Mouse (Mus musculus) intestine, embryonic 14.5 days (tissue): ENCODE measurements around the gene Mymk. TPM values are rescaled to one million over a fixed set of nuclear protein-coding genes. Genes with fewer than 3 reads are reported as not detected.
A peak's percentile ranks its signal among the peaks of the same experiment; 100 is the strongest.

Experiments
- ATAC-seq: fragments of 200-750 bp; cut with Nextera tagmentation; replicated peaks from 2 replicates; pipeline ENCODE4 v1.8.0; 2017; ENCODE audit warnings: low read depth, moderate number of reproducible peaks, moderate TSS enrichment, moderate library complexity; ENCODE audit not compliant: low FRiP score, low TSS enrichment
- DNase-seq: peaks from one replicate; pipeline ENCODE4 v3.0.0-alpha.2; 2018; ENCODE audit warnings: low spot score
- H3K27ac ChIP-seq: fragments of 300-500 bp; sonication (generic); 2 replicates; pipeline ENCODE4 v1.5.1; 2014; ENCODE audit warnings: low read depth, mild to moderate bottlenecking, control low read depth
- H3K27me3 ChIP-seq: fragments of 300-500 bp; sonication (generic); replicated peaks from 2 replicates; pipeline ENCODE4 v1.6.1; 2014; ENCODE audit warnings: low read length, control low read depth; ENCODE audit not compliant: control insufficient read depth, insufficient read depth
- H3K36me3 ChIP-seq: fragments of 300-500 bp; sonication (generic); 2 replicates; pipeline ENCODE4 v1.6.1; 2014; ENCODE audit warnings: low read length, control low read depth; ENCODE audit not compliant: control insufficient read depth, insufficient read depth
- H3K4me1 ChIP-seq: fragments of 300-500 bp; sonication (generic); replicated peaks from 2 replicates; pipeline ENCODE4 v1.6.1; 2014; ENCODE audit warnings: low read length, control low read depth, mixed read lengths; ENCODE audit not compliant: control insufficient read depth, insufficient read depth
- H3K4me2 ChIP-seq: fragments of 300-500 bp; sonication (generic); 2 replicates; pipeline ENCODE4 v1.6.1; 2014; ENCODE audit warnings: low read length
- H3K4me3 ChIP-seq: fragments of 300-500 bp; sonication (generic); 2 replicates; pipeline ENCODE4 v1.5.1; 2014; ENCODE audit warnings: low read depth, low read length, control low read depth, mixed read lengths
- H3K9ac ChIP-seq: fragments of 300-500 bp; sonication (generic); 2 replicates; pipeline ENCODE4 v1.6.1; 2014; ENCODE audit warnings: mild to moderate bottlenecking, low read length
- H3K9me3 ChIP-seq: fragments of 300-500 bp; sonication (generic); 2 replicates; pipeline ENCODE4 v1.6.1; 2016; ENCODE audit warnings: low read length, control low read depth; ENCODE audit not compliant: control insufficient read depth
- WGBS: fragments of 180-500 bp; shearing (Covaris S2); extraction: QIAGEN DNeasy Blood & Tissue Kit; methylation state at CpG from one replicate; pipeline ENCODE4 v1.1.7; 2014; 5-methylcytosine and 5-hydroxymethylcytosine counted together
- polyA plus RNA-seq: library from polyadenylated mRNA; unstranded; fragments of >200 nt; fragmentation: Nextera tagmentation; extraction: Ambion mirVana; gene quantifications from 2 replicates; pipeline ENCODE4 v1.2.1, GENCODE M21; 2014

The Mymk gene
- polyA plus RNA-seq, 1 experiment from 2014 or later: not detected

GRCm38 (mm10) chr2:27058751-27059150 is 13.2 kb downstream of the Mymk start:
- H3K9ac ChIP-seq: no peak overlapping the region
- no peak for DNase-seq
- H3K4me3 ChIP-seq: no peak overlapping the region
- H3K9me3 ChIP-seq: no peaks in the 10 kb centered on the region
- H3K36me3 ChIP-seq: no peaks in the 10 kb centered on the region
- 0 out of 2 replicates have a peak overlapping the region, but pooled peaks have one; percentile 5 for H3K4me2 ChIP-seq
- H3K4me1 ChIP-seq: peaks cover 5% of the 10 kb centered on the region; the same call in 1 of the 2 replicates
- H3K27ac ChIP-seq: no peak overlapping the region
- 16% methylated on average over 12 of the region's 12 CpGs for WGBS
- ATAC-seq: no peak; the same call in 1 of the 2 replicates
- no peaks in the 10 kb centered on the region for H3K27me3 ChIP-seq

GRCm38 (mm10) chr2:27058251-27058650 is 13.7 kb downstream of the Mymk start:
- Histone ChIP-seq H3K4me3 (no peak overlapping the region), H3K36me3 (no peaks in the 10 kb centered on the region), H3K9me3 (no peaks in the 10 kb centered on the region), H3K27me3 (no peaks in the 10 kb centered on the region), H3K4me1 (peaks cover 5% of the 10 kb centered on the region; the same call in 1 of the 2 replicates), H3K4me2 (0 out of 2 replicates have a peak overlapping the region, but pooled peaks have one; percentile 5), H3K27ac (no peak overlapping the region), H3K9ac (no peak overlapping the region)
- DNase-seq: no peak
- 25% methylated on average over 4 of the region's 4 CpGs for WGBS
- ATAC-seq: no peak

- 53% methylated on average over 6 of the region's 6 CpGs for WGBS
- no peak for ATAC-seq
- DNase-seq: no peak
- Histone ChIP-seq H3K9ac (no peak overlapping the region), H3K4me1 (peaks cover 5% of the 10 kb centered on the region; the same call in 1 of the 2 replicates), H3K9me3 (no peaks in the 10 kb centered on the region), H3K4me3 (no peak overlapping the region), H3K4me2 (no peak overlapping the region), H3K36me3 (no peaks in the 10 kb centered on the region), H3K27ac (no peak overlapping the region), H3K27me3 (no peaks in the 10 kb centered on the region)
Observed at GRCm38 (mm10) chr2:27049408-27049807, 22.6 kb downstream of the Mymk start.

GRCm38 (mm10) chr2:27045979-27046770 is 25.8 kb downstream of the Mymk start:
- Histone ChIP-seq H3K4me3 (no peak overlapping the region), H3K27me3 (no peaks in the 10 kb centered on the region), H3K9me3 (no peaks in the 10 kb centered on the region), H3K27ac (peak overlapping the region; percentile 6; the same call in 1 of the 2 replicates), H3K9ac (no peak overlapping the region), H3K4me2 (no peak overlapping the region), H3K4me1 (peaks cover 5% of the 10 kb centered on the region; the same call in 1 of the 2 replicates), H3K36me3 (no peaks in the 10 kb centered on the region)
- DNase-seq (no peak), ATAC-seq (no peak)
- WGBS: 59% methylated on average over 8 of the region's 8 CpGs

GRCm38 (mm10) chr2:27044641-27045040 is 27.3 kb downstream of the Mymk start:
- no peak overlapping the region for H3K4me2 ChIP-seq
- H3K9me3 ChIP-seq: no peaks in the 10 kb centered on the region
- no peak for DNase-seq
- H3K36me3 ChIP-seq: no peaks in the 10 kb centered on the region
- ATAC-seq: no peak
- H3K9ac ChIP-seq: no peak overlapping the region
- peaks cover 5% of the 10 kb centered on the region; the same call in 1 of the 2 replicates for H3K4me1 ChIP-seq
- no peak overlapping the region for H3K27ac ChIP-seq
- no peak overlapping the region for H3K4me3 ChIP-seq
- H3K27me3 ChIP-seq: no peaks in the 10 kb centered on the region
- WGBS: 81% methylated on average over 3 of the region's 3 CpGs

GRCm38 (mm10) chr2:27044166-27044565 is 27.8 kb downstream of the Mymk start:
- ATAC-seq: no peak
- H3K9me3 ChIP-seq: no peaks in the 10 kb centered on the region
- peaks cover 5% of the 10 kb centered on the region; the same call in 1 of the 2 replicates for H3K4me1 ChIP-seq
- DNase-seq: no peak
- H3K27ac ChIP-seq: no peak overlapping the region
- no peak overlapping the region for H3K4me3 ChIP-seq
- H3K4me2 ChIP-seq: no peak overlapping the region
- 81% methylated on average over 4 of the region's 4 CpGs for WGBS
- no peak overlapping the region for H3K9ac ChIP-seq
- H3K27me3 ChIP-seq: no peaks in the 10 kb centered on the region
- no peaks in the 10 kb centered on the region for H3K36me3 ChIP-seq

- Histone ChIP-seq H3K9me3 (no peaks in the 10 kb centered on the region), H3K27me3 (no peaks in the 10 kb centered on the region), H3K4me2 (no peak overlapping the region), H3K36me3 (no peaks in the 10 kb centered on the region), H3K4me1 (peaks cover 5% of the 10 kb centered on the region; the same call in 1 of the 2 replicates), H3K4me3 (no peak overlapping the region), H3K9ac (no peak overlapping the region), H3K27ac (no peak overlapping the region)
- ATAC-seq (peak; percentile 84), DNase-seq (peak; percentile 90)
- WGBS: 20% methylated on average over 3 of the region's 3 CpGs
Observed at GRCm38 (mm10) chr2:27043461-27043860, 28.5 kb downstream of the Mymk start.

GRCm38 (mm10) chr2:27042131-27042844 is 29.7 kb downstream of the Mymk start:
- no peak for ATAC-seq
- WGBS: 72% methylated on average over 8 of the region's 8 CpGs
- peaks cover 5% of the 10 kb centered on the region; the same call in 1 of the 2 replicates for H3K4me1 ChIP-seq

More at GRCm38 (mm10) chr2:27042131-27042844, 29.7 kb downstream of the Mymk start:
- Histone ChIP-seq H3K27me3 (no peaks in the 10 kb centered on the region), H3K9ac (no peak overlapping the region), H3K36me3 (no peaks in the 10 kb centered on the region), H3K9me3 (no peaks in the 10 kb centered on the region), H3K27ac (no peak overlapping the region), H3K4me3 (no peak overlapping the region), H3K4me2 (no peak overlapping the region)
- DNase-seq: no peak
